Mouse (Mus musculus): Measurements from ENCODE around the gene Arhgap28. TPM values are rescaled to one million over a fixed set of nuclear protein-coding genes. Genes with fewer than 3 reads are reported as not detected.

Arhgap28 gene
- polyA plus RNA-seq, 1 experiment from 2014 or later = 58.2 TPM

DNA sequence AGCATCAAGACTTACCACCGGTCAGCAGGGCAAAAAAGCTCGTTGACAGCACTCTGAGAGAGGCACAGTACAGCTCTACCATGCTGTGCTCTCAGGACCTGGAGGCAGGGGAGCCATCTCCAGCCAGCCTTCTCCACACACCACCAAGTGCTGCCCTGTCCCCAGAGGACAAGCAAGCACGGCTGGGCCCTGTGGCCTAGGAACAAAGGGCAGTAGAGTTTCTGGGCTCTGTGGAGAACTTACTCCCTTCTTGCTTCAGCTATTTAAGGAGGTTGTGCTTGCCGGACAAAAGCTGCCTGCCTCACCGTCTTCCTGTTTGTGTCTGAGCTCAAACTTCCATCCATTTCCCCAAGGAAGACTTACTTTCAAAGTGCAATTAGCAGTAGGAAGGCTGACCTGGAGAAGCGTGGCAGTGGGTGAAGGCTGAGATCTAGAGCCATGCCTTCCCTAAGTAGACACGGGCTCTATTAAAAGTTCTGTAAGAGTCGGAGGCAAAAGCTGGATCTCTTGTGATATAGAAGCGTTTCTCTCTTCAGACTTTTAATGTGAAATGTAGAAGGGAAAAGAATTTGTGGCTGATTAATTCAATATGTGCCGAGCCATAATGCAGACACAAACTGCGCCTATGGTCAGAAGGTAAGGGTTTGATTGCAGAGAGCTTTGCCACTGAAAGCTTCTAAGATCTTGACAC, 53.3 kb downstream of the Arhgap28 start:
- H3K27ac ChIP-seq = peak overlapping the region; percentile 94
- DNase-seq (ENCODE audit: low spot score) = peak; percentile 67
- no peaks in the 10 kb centered on the region for H3K9me3 ChIP-seq (replicated peaks)
- peak overlapping the region; percentile 53 for H3K4me3 ChIP-seq
- 0 out of 2 replicates have a peak, but pooled peaks cover 3% of the 10 kb centered on the region for H3K36me3 ChIP-seq
- WGBS = 19% methylated on average over 11 of the region's 11 CpGs
- peaks cover 80% of the 10 kb centered on the region for H3K4me1 ChIP-seq
- no peaks in the 10 kb centered on the region for H3K27me3 ChIP-seq (ENCODE audit: low read depth, poor library complexity, severe bottlenecking)

DNA sequence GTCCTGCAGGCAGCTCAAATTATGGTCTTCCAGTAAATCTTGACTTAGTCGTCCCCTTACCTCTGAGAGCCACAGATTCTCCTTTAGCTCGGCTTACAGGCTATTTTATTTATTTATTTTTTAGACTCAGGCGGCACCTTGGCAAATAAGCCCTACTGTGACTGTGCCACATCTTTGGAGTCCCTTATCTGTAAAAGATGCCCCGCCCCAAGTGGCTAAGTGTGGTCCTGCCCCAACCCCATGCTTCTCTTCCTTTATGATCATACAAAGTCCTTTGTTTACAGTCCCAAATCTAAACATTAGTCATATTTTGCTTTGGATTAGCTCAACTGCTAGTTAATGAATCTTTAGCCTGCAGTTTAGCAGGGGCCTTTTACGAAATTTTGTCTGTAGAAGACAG, 55.3 kb downstream of the Arhgap28 start:
- Histone ChIP-seq H3K36me3 (peaks cover 15% of the 10 kb centered on the region; the same call in 1 of the 2 replicates), H3K27ac (peak overlapping the region; percentile 94; the same call in 1 of the 2 replicates), H3K27me3 (ENCODE audit: low read depth, poor library complexity, severe bottlenecking) (no peaks in the 10 kb centered on the region), H3K9me3 (replicated peaks) (no peaks in the 10 kb centered on the region), H3K4me3 (peak overlapping the region; percentile 53), H3K4me1 (peaks cover 65% of the 10 kb centered on the region)
- no peak for DNase-seq (ENCODE audit: low spot score)
- WGBS = 44% methylated on average over 5 of the region's 5 CpGs

- Histone ChIP-seq H3K36me3 (peaks cover 23% of the 10 kb centered on the region; the same call in 1 of the 2 replicates), H3K27me3 (ENCODE audit: low read depth, poor library complexity, severe bottlenecking) (no peaks in the 10 kb centered on the region), H3K9me3 (replicated peaks) (no peaks in the 10 kb centered on the region), H3K27ac (peak overlapping the region; percentile 14; the same call in 1 of the 2 replicates), H3K4me3 (no peak overlapping the region), H3K4me1 (peaks cover 34% of the 10 kb centered on the region)
- 83% methylated on average over 7 of the region's 7 CpGs for WGBS
- no peak for DNase-seq (ENCODE audit: low spot score)
Measured at GRCm38 (mm10) chr17:67945453-67945852, 58.5 kb downstream of the Arhgap28 start.

GRCm38 (mm10) chr17:67944256-67944655, 59.7 kb downstream of the Arhgap28 start:
- Histone ChIP-seq H3K4me1 (peaks cover 28% of the 10 kb centered on the region), H3K9me3 (replicated peaks) (no peaks in the 10 kb centered on the region), H3K27me3 (ENCODE audit: low read depth, poor library complexity, severe bottlenecking) (no peaks in the 10 kb centered on the region), H3K36me3 (peaks cover 23% of the 10 kb centered on the region), H3K4me3 (no peak overlapping the region), H3K27ac (no peak overlapping the region)
- 94% methylated on average over 7 of the region's 7 CpGs for WGBS
- no peak for DNase-seq (ENCODE audit: low spot score)

GRCm38 (mm10) chr17:67941026-67941425, 62.9 kb downstream of the Arhgap28 start:
- Histone ChIP-seq H3K4me1 (peaks cover 18% of the 10 kb centered on the region), H3K4me3 (no peak overlapping the region), H3K27ac (no peak overlapping the region), H3K9me3 (replicated peaks) (no peaks in the 10 kb centered on the region), H3K27me3 (ENCODE audit: low read depth, poor library complexity, severe bottlenecking) (no peaks in the 10 kb centered on the region), H3K36me3 (peaks cover 23% of the 10 kb centered on the region)
- 96% methylated on average over 6 of the region's 6 CpGs for WGBS
- DNase-seq (ENCODE audit: low spot score) = no peak

DNA sequence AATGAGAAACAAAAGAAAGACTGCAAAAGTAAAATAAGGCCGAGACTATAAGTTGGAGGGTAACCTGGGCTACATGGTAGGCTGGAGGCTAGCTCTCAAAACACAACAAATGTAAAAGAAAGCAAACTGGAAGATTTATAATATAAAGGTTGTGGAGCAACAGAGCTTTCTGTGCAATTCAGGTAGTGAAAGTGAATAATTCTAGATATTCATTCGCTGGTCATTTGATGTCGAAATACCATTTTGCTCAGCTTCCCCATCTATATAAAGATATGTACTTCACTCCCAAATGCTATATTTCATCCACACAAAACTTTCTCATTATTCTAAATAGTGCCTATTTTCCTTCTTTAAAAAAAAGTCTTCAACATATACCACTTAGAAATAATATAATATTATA, 66.9 kb downstream of the Arhgap28 start:
- no peak for DNase-seq (ENCODE audit: low spot score)
- 96% methylated on average over 3 of the region's 3 CpGs for WGBS

DNA sequence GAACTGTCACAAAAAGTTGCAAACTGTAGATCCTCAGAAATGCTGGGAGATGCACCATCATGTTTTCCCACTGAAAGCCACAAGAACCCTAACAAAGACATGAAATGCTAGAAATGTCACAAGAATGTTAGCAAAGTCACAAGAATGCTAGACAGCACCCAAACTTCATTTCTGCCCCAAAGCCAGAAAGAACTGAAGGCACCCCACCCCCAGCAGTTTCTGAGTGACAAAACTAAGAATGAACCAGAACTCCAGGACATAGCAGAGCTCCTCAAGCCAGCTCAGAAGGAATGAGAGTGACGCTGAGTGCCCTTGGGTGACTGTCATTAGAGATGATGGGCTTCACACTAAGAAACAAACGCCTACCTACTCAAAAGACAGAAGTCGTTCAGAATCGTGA, 68.4 kb downstream of the Arhgap28 start:
- Histone ChIP-seq H3K4me1 (peaks cover 10% of the 10 kb centered on the region), H3K36me3 (peaks cover 52% of the 10 kb centered on the region), H3K9me3 (replicated peaks) (no peaks in the 10 kb centered on the region), H3K27me3 (ENCODE audit: low read depth, poor library complexity, severe bottlenecking) (no peaks in the 10 kb centered on the region), H3K4me3 (no peak overlapping the region), H3K27ac (no peak overlapping the region)
- no peak for DNase-seq (ENCODE audit: low spot score)
- 83% methylated on average over 4 of the region's 4 CpGs for WGBS

More for the DNA sequence above, 66.9 kb downstream of the Arhgap28 start:
- Histone ChIP-seq H3K36me3 (peaks cover 46% of the 10 kb centered on the region), H3K9me3 (replicated peaks) (no peaks in the 10 kb centered on the region), H3K4me3 (no peak overlapping the region), H3K27me3 (ENCODE audit: low read depth, poor library complexity, severe bottlenecking) (no peaks in the 10 kb centered on the region), H3K27ac (no peak overlapping the region), H3K4me1 (peaks cover 10% of the 10 kb centered on the region)

GRCm38 (mm10) chr17:67931396-67931795, 72.5 kb downstream of the Arhgap28 start:
- no peak overlapping the region for H3K27ac ChIP-seq
- no peaks in the 10 kb centered on the region for H3K9me3 ChIP-seq (replicated peaks)
- H3K27me3 ChIP-seq (ENCODE audit: low read depth, poor library complexity, severe bottlenecking) = no peaks in the 10 kb centered on the region
- WGBS = 72% methylated on average over 6 of the region's 6 CpGs
- H3K36me3 ChIP-seq = peaks cover 64% of the 10 kb centered on the region
- no peaks in the 10 kb centered on the region; the same call in 1 of the 2 replicates for H3K4me1 ChIP-seq
- no peak for DNase-seq (ENCODE audit: low spot score)
- H3K4me3 ChIP-seq = no peak overlapping the region

DNA sequence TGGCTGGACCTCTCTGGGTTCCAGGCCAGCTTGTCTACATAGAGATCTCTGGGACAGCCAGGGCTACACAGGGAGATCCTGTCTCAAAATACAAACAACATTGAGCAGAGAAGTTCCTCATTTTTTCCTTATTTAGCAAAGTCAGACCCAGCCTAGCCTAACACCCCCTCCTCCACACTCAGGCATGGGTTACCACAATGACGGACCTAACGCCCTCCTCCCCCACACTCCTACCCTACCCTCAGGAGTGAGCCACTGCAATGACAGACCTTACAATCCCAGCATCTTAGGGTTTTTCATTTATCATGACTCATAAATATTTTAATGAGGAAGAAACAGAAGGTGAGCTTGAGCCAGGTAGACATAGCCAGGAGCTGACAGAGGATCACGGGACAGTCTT, 73.0 kb downstream of the Arhgap28 start:
- no peak for DNase-seq (ENCODE audit: low spot score)
- WGBS = 94% methylated on average over 3 of the region's 3 CpGs
- no peak overlapping the region for H3K27ac ChIP-seq
- H3K27me3 ChIP-seq (ENCODE audit: low read depth, poor library complexity, severe bottlenecking) = no peaks in the 10 kb centered on the region
- no peaks in the 10 kb centered on the region; the same call in 1 of the 2 replicates for H3K4me1 ChIP-seq
- no peak overlapping the region for H3K4me3 ChIP-seq
- H3K36me3 ChIP-seq = peaks cover 64% of the 10 kb centered on the region
- H3K9me3 ChIP-seq (replicated peaks) = no peaks in the 10 kb centered on the region

DNA sequence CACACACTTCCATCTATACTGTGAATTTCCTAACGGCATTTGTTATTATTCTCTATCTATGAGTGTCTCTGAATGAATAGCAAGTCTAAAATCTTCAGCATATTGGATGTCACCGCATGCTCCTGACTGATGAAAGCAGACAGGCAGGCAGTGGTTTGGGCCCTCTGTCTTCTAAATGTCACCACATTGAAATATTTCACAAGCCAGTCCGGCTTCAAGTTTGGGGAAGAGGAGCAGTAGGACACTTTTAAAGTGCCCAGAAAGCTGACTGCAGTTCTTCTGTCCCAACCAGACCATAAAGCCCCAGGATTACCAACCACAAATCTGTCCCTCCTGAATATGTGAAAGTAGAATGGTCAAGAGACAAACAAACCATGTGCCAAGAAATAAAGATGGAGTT, 73.5 kb downstream of the Arhgap28 start:
- Histone ChIP-seq H3K4me3 (no peak overlapping the region), H3K27ac (no peak overlapping the region), H3K4me1 (no peaks in the 10 kb centered on the region; the same call in 1 of the 2 replicates), H3K27me3 (ENCODE audit: low read depth, poor library complexity, severe bottlenecking) (no peaks in the 10 kb centered on the region), H3K9me3 (replicated peaks) (no peaks in the 10 kb centered on the region), H3K36me3 (peaks cover 61% of the 10 kb centered on the region)
- 96% methylated on average over 3 of the region's 3 CpGs for WGBS
- DNase-seq (ENCODE audit: low spot score) = no peak

GRCm38 (mm10) chr17:67928280-67928679, 75.6 kb downstream of the Arhgap28 start:
- DNase-seq (ENCODE audit: low spot score) = no peak
- Histone ChIP-seq H3K4me3 (no peak overlapping the region), H3K27me3 (ENCODE audit: low read depth, poor library complexity, severe bottlenecking) (no peaks in the 10 kb centered on the region), H3K27ac (no peak overlapping the region), H3K9me3 (replicated peaks) (no peaks in the 10 kb centered on the region), H3K4me1 (no peaks in the 10 kb centered on the region; the same call in 1 of the 2 replicates), H3K36me3 (peaks cover 42% of the 10 kb centered on the region)
- 90% methylated on average over 6 of the region's 6 CpGs for WGBS

- H3K27me3 ChIP-seq (ENCODE audit: low read depth, poor library complexity, severe bottlenecking) = no peaks in the 10 kb centered on the region
- WGBS = 93% methylated on average over 8 of the region's 8 CpGs
Measured at GRCm38 (mm10) chr17:67927864-67928263, 76.1 kb downstream of the Arhgap28 start.

DNA sequence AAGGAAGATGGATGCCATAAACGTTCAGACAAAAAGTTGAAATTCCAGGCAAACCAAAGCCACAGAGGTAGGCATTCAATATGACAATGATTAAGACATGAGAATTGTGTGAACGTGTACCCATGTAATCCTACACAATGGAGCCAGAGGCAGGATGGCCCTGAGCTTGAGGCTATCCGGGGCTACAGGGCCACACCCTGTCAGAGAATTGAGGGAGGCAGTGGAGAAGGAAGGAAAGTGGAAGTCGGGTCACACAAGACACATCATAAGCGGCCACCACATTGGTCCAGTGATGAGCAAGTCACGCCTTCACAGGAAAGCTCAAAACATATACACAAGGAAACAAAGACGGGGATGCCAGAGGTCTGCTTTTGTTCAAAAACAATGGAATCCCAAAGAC, 84.0 kb downstream of the Arhgap28 start:
- H3K4me1 ChIP-seq = no peaks in the 10 kb centered on the region
- 80% methylated on average over 7 of the region's 7 CpGs for WGBS
- no peak for DNase-seq (ENCODE audit: low spot score)
- no peaks in the 10 kb centered on the region for H3K9me3 ChIP-seq (replicated peaks)
- H3K27me3 ChIP-seq (ENCODE audit: low read depth, poor library complexity, severe bottlenecking) = no peaks in the 10 kb centered on the region
- no peak overlapping the region for H3K27ac ChIP-seq
- H3K4me3 ChIP-seq = no peak overlapping the region
- peaks cover 28% of the 10 kb centered on the region for H3K36me3 ChIP-seq

More at GRCm38 (mm10) chr17:67927864-67928263, 76.1 kb downstream of the Arhgap28 start:
- DNase-seq (ENCODE audit: low spot score) = no peak
- Histone ChIP-seq H3K36me3 (peaks cover 38% of the 10 kb centered on the region), H3K4me3 (no peak overlapping the region), H3K9me3 (replicated peaks) (no peaks in the 10 kb centered on the region), H3K4me1 (no peaks in the 10 kb centered on the region; the same call in 1 of the 2 replicates), H3K27ac (no peak overlapping the region)
